Mouse (Mus musculus) macrophage (primary cell): ENCODE measurements around the gene Atp6v0c. TPM values are rescaled to one million over a fixed set of nuclear protein-coding genes. Genes with fewer than 3 reads are reported as not detected.
"Not testable (repeated sequence)": the region's sequence is repeated elsewhere in the genome, so short reads cannot be mapped to it uniquely, and the experiment has no call there.

Source experiments
- H3K27ac ChIP-seq: fragments of 350-480 bp; formaldehyde crosslinking; 2 replicates; pipeline ENCODE4 v1.9.0; 2021
- H3K36me3 ChIP-seq: fragments of 350-480 bp; formaldehyde crosslinking; 2 replicates; pipeline ENCODE4 v1.9.0; 2021; ENCODE audit errors: inconsistent target
- H3K4me3 ChIP-seq: fragments of 350-480 bp; formaldehyde crosslinking; 2 replicates; pipeline ENCODE4 v1.9.0; 2021; ENCODE audit errors: inconsistent target
- H3K79me2 ChIP-seq: fragments of 350-480 bp; formaldehyde crosslinking; 2 replicates; pipeline ENCODE4 v1.9.0; 2021; ENCODE audit errors: inconsistent target
- WGBS: methylation state at CpG from one replicate; pipeline ENCODE4 v1.1.7; 2026; ENCODE audit warnings: inconsistent platforms; ENCODE audit not compliant: missing documents; 5-methylcytosine and 5-hydroxymethylcytosine counted together
- polyA plus RNA-seq: library from polyadenylated mRNA; stranded (reverse); fragments of 250-400 nt; gene quantifications from 3 replicates; pipeline ENCODE4 v1.2.4, GENCODE M21; 2018; ENCODE audit warnings: inconsistent platforms

Gene Atp6v0c
- polyA plus RNA-seq, 1 experiment from 2014 or later = 2,526 TPM

- Histone ChIP-seq H3K4me3 (no peak overlapping the region), H3K27ac (no peak overlapping the region), H3K36me3 (no peaks in the 10 kb centered on the region), H3K79me2 (peaks cover 100% of the 10 kb centered on the region)
- WGBS = 92% methylated on average over 3 of the region's 3 CpGs
Measured at GRCm38 (mm10) chr17:24131570-24131969, 37.9 kb downstream of the Atp6v0c start.

GRCm38 (mm10) chr17:24129246-24129645 is 40.3 kb downstream of the Atp6v0c start:
- peaks cover 100% of the 10 kb centered on the region for H3K79me2 ChIP-seq
- WGBS = 93% methylated on average over 4 of the region's 4 CpGs
- not testable (repeated sequence) for H3K27ac ChIP-seq, H3K36me3 ChIP-seq, H3K4me3 ChIP-seq

- no peak overlapping the region for H3K4me3 ChIP-seq
- no peaks in the 10 kb centered on the region for H3K36me3 ChIP-seq
- 50% methylated on average over 1 of the region's 1 CpGs for WGBS
Measured at GRCm38 (mm10) chr17:24127592-24127991, 41.9 kb downstream of the Atp6v0c start.

GRCm38 (mm10) chr17:24126801-24127200 is 42.7 kb downstream of the Atp6v0c start:
- peaks cover 100% of the 10 kb centered on the region for H3K79me2 ChIP-seq
- H3K36me3 ChIP-seq = no peaks in the 10 kb centered on the region
- WGBS = 93% methylated on average over 3 of the region's 3 CpGs
- no peak overlapping the region for H3K4me3 ChIP-seq
- H3K27ac ChIP-seq = no peak overlapping the region

More at GRCm38 (mm10) chr17:24127592-24127991, 41.9 kb downstream of the Atp6v0c start:
- H3K27ac ChIP-seq = no peak overlapping the region
- H3K79me2 ChIP-seq = peaks cover 100% of the 10 kb centered on the region

- H3K27ac ChIP-seq = no peak overlapping the region
- H3K36me3 ChIP-seq = no peaks in the 10 kb centered on the region
- peaks cover 100% of the 10 kb centered on the region for H3K79me2 ChIP-seq
- 70% methylated on average over 3 of the region's 3 CpGs for WGBS
- no peak overlapping the region for H3K4me3 ChIP-seq
Measured at GRCm38 (mm10) chr17:24119446-24119845, 50.1 kb downstream of the Atp6v0c start.

Other genes starting within 250 kb of the Atp6v0c start
- not detected in 3 replicates for gene Sbp, start 228.0 kb downstream of the Atp6v0c start, polyA plus RNA-seq
- not detected in 3 replicates for gene Sbpl, start 214.4 kb downstream of the Atp6v0c start, polyA plus RNA-seq
- 0.19 to 0.33 TPM in 2 of 3 replicates, not detected in the other for gene Prss30, start 189.1 kb downstream of the Atp6v0c start, polyA plus RNA-seq
- gene Prss22, start 171.6 kb downstream of the Atp6v0c start, polyA plus RNA-seq = not detected in 3 replicates
- gene Prss27, start 131.6 kb downstream of the Atp6v0c start, polyA plus RNA-seq = not detected in 3 replicates
- 10.4 to 18.9 TPM (median 13.9 TPM) in 3 replicates for gene Kctd5, start 96.2 kb downstream of the Atp6v0c start, polyA plus RNA-seq
- 10.4 to 18.5 TPM (median 17.4 TPM) in 3 replicates for gene Pdpk1, start 18.8 kb downstream of the Atp6v0c start, polyA plus RNA-seq
- gene Amdhd2, start 5.9 kb downstream of the Atp6v0c start, polyA plus RNA-seq = 69.2 to 101 TPM (median 69.2 TPM) in 3 replicates
- 8.4 to 12.8 TPM (median 8.5 TPM) in 3 replicates for gene Tbc1d24, start 35.9 kb upstream of the Atp6v0c start, polyA plus RNA-seq
- gene Ntn3, start 39.8 kb upstream of the Atp6v0c start, polyA plus RNA-seq = 0.05 to 0.09 TPM in 2 of 3 replicates, not detected in the other
- gene Tedc2, start 51.1 kb upstream of the Atp6v0c start, polyA plus RNA-seq = 2.8 to 5.5 TPM (median 4.0 TPM) in 3 replicates
- gene Ccnf, start 81.8 kb upstream of the Atp6v0c start, polyA plus RNA-seq = 1.3 to 5.7 TPM (median 3.2 TPM) in 3 replicates
- 0.16 to 0.30 TPM (median 0.26 TPM) in 3 replicates for gene Abca17, start 181.4 kb upstream of the Atp6v0c start, polyA plus RNA-seq
- gene Abca3, start 182.2 kb upstream of the Atp6v0c start, polyA plus RNA-seq = 26.0 to 44.3 TPM (median 31.7 TPM) in 3 replicates
- gene Rnps1, start 244.9 kb upstream of the Atp6v0c start, polyA plus RNA-seq = 59.5 to 100 TPM (median 80.3 TPM) in 3 replicates